Mouse (Mus musculus): ENCODE results near the gene Brpf1.
"Not testable (repeated sequence)": the region's sequence is repeated elsewhere in the genome, so short reads cannot be mapped to it uniquely, and the experiment has no call there.

Brpf1 gene

DNA sequence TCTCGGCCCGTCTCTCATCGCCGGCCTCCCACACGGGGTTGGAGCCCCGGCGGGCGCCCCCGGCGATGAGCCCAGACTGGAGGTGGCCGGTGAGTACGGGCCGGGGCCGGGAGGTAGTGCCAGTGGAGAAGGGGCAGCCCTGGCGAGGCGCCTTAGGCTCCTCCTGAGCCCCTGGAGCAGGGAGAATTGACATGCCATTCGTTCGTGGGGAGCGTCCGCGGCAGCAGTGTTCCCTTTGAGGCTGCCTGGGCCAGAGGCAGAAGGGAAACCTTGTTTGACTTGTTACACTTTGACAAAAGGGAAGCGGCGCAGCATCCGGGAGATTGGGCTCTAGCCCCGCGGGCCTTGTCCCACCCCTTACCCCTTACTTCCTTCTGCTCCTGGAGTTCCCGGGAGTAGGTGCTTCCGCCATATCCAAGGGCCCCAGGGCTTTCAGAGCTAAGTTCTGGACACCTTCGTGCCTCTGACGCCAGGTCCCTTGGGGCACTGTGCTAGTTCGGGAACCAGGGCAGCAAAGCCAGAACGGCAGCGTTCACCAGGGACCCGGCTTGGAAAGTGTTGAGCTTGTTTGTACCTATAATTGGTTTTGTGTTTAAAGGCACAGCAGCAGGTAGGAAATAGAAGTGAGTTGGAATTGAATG lies 664 bp downstream of the Brpf1 start:
- DNase-seq (ENCODE audit: low spot score): no peak

DNA sequence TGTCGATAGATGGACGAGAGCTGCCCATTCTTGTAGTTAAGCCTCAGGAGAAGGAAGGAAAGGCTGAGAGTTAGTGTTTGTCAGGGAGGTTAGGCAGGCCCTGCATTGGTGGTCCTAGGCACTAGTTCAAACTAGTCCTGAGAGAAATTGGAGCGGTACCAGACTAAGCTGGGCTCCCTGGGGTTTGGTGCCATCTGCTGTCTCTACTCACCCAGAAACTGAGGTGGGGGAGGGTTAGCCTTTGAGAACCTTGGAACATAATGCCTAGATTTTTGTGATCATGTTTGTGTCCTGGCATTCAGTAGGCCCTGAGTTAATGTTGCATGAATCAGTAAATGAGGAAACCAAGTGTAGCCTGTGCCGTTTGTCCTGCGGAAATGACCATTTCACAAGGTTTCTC lies 1.2 kb downstream of the Brpf1 start:
- DNase-seq (ENCODE audit: low spot score): no peak

DNA sequence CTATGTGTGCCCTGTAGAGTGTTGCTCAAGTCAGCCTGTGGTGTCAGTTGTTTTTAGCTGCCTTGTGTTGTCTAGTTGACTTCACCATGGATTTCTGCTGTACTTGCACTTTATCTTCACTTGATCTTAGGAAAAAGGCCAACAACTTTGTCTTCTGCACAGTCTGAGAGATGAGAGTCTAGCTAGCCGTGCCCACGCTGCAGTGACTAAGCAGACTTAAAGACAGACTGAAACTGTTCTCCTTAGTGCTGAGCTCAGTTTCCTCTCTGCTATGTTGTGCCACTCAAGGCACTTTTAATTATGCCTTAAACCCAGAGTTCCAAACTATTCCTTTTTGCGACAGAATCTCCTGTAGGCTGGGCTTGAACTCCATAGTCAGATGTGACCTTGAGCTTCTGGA lies 9.0 kb downstream of the Brpf1 start:
- no peak for DNase-seq (ENCODE audit: low spot score)

DNA sequence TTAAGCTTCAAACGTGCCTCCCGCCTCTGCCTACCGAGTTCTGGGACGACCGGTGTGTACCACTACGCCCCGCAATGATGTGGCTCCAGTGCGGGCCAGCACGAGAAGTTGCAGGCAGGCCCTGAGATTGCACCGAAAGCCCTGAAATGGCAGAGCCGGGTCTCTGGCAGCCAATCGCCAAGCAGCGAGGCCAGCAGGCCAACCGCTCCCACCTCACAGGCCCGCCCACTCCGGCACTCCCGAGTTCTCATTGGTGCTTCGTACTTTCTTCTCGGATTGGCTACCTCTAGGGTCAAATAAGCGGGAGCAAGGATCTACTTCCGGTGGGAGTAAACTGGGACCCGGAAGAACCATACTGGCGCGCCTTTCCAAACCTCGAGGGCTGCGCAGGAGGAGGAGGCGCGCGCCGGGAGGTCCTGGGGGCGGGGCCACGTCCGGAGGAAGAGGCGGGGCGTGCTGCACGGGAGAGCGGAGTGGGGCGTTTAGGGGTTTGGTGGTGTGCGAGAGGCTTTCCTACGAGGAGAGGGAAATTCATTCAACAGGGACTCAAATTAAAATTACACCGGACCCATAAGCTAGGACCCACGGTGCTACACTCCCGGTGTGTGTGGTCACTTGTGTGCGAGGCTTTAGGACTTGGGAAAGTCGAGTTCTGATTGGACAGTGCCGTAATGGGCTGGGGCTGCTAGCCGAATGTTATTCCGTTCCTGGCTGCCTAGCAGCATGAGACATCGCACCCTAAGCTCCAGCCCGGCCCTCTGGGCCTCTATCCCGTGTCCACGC lies 19.8 kb downstream of the Brpf1 start, which contains the start of gene Ogg1:
Gene Ogg1 (plus strand): TSS at position 440 of the 783 bp plus-strand sequence.
- peak; percentile 98 for DNase-seq (ENCODE audit: low spot score)

DNA sequence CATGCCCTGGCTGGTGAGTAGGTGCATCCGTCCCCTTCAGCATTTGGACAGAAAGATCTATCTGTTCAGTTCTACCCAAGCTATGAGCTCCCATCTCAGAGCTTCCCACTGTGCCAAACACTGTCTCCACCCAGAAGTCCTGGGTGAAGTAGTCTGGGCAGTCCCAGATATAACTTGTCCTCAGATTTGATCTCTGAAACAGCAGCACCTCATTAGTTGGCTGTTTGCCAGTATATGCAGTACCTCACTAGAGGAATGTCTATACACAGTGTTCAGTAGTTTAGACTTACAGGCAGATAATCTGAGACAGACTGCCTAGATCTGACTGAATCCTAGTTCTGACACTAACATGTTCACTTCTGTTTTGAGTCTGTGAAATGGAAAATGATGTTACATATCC lies 22.5 kb downstream of the Brpf1 start:
- no peak for DNase-seq (ENCODE audit: low spot score)

DNA sequence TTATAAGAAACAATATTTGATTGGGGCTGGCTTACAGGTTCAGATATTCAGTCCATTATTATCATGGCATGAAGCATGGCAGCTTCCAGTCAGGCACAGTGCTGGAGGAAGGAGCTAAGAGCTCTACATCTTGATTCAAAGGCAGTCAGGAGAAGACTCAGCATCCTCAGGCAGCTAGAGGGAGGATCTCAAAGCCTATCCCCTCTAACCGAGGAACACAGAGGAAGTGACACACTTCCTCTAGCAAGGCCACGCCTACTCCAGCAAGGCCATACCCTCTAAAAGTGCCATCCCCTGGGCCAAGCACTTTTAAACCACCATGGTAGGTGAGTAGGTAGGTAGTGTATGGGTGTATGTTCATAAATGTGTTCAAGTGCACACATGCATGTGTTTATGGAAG lies 23.6 kb downstream of the Brpf1 start:
- no peak for DNase-seq (ENCODE audit: low spot score)

DNA sequence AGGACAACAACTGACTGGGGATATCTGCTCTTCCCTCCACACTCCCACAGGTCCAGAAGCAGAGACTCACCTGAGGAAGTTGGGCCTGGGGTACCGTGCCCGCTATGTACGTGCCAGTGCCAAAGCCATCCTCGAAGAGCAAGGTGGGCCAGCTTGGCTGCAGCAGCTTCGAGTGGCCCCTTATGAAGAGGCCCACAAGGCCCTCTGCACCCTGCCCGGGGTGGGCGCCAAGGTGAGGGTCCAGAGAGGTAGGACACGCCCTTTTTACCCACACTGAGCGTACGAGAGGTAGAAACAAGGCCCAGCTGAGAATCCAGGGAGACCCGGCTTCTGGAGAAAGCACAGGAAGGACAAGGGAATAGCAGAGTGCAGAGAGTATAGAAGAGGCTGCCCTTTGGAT lies 24.8 kb downstream of the Brpf1 start:
- no peak for DNase-seq (ENCODE audit: low spot score)

DNA sequence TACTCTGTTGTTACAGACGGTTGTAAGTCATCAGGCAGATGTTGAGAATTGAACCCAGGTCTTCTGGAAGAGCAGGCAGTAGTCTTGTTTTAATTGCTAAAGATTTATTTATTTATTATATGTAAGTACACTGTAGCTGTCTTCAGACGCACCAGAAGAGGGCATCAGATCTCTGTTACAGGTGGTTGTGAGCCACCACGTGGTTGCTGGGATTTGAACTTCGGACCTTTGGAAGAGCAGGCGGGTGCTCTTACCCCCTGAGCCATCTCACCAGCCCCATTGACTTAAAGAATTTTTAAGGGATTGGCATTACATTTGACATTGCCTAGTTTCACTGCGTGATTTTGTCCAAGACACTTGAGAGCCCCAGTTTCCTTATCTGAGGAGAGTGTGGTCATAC lies 25.8 kb downstream of the Brpf1 start:
- not testable (repeated sequence) for DNase-seq (ENCODE audit: low spot score)

DNA sequence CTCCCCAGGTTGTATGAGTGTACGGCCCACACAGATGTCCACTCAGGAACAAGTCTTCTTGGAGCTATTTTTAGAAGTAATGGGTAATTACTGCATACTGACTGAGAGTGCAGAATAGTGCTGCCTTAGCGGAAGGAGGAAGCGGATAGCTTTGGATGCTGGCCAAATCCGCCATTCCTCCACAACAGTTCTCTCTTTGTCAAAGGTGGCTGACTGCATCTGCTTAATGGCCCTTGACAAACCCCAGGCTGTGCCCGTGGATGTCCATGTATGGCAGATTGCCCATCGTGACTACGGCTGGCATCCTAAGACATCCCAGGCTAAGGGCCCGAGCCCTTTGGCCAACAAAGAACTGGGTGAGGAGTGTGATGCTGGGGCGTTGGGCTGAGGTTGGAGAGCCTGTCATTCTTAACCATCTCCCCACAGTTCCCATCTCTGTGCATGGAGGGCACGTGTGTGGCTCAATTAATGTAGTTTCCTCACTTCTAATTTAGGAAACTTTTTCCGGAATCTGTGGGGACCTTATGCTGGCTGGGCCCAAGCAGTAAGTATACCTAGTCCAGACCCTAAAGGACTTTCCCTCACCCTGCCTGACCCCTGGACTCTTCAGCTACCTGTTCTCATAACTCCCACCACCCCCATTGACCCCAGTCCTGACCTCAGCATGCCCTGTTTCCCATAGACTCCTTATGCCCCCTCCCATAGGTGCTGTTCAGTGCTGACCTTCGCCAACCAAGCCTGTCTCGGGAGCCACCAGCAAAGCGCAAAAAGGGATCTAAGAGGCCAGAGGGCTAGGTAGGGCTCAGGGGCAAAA lies 26.4 kb downstream of the Brpf1 start:
- DNase-seq (ENCODE audit: low spot score): peak; percentile 74

DNA sequence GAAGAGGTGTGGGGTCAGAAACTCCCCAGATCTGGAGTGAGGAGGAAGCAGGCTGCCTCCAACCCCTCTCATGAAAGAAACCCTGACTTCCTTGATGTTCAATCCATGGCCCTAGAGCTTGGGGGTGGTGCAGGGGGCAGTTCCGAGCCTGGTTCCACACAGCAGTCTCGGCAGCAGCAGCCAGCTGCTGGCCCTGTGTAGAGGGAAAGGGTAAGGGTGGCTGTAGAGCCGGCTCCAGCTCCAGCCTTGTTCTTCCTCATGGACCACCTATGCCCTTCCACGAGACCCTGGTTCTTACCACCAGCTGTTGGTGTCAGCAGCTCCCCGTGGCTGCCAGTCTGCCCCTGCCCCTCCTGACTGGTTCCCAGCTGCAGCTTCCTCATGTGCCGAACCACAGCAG lies 27.3 kb downstream of the Brpf1 start:
- DNase-seq (ENCODE audit: low spot score): no peak

DNA sequence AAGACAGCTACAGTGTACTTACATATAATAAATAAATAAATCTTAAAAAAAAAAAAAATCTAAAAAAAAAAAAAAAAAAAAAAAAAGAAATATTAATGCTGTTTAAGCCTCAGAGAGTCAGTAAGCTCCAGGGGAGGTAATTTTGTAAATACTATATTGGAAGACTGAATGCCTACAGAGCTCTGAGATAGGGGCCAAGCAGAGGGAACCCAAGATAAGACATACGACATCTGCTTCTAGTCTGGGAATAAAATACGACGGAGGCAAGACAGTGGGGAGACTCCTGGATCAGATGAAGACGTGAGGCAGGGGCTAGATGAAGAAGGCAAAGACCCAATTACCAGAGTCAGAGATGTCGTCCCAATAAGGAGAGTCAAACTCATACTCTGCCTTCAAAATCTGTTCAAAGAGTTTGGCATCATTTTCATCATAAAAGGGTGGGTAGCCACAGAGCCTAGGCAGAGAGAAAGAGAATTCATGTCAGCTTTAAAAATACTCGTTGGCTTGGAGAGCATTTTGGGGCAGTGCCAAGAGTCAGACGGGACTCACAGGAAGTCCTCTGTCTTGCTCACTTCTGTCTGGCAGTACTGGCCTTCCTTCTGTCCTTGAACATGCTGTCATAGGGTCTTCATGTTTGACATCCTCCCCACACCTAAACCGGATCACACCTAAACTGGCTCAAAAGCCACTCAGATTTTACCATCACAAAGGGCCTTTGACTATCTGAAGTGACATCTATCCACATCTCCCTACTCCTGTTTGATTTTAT lies 30.1 kb downstream of the Brpf1 start:
- DNase-seq (ENCODE audit: low spot score): no peak

DNA sequence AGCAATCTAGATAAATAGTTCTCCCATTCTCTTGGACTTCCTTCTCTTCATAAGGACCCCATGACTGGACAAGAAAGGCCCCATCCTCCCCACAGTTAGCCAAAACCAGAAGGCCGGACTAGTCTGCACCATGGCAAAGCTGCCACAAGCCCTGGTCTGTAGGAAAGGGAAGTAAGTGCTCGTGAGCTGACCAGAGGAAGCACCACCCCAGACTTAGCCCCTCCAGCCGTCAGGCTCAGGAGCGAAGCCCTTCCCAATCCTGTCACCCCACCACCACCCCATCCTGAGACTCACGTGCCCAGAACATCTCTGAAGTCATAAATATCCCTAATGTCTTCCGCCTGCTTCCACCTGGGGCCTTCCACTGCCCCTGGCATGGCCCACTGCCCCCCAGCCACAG lies 34.6 kb downstream of the Brpf1 start:
- DNase-seq (ENCODE audit: low spot score): no peak

DNA sequence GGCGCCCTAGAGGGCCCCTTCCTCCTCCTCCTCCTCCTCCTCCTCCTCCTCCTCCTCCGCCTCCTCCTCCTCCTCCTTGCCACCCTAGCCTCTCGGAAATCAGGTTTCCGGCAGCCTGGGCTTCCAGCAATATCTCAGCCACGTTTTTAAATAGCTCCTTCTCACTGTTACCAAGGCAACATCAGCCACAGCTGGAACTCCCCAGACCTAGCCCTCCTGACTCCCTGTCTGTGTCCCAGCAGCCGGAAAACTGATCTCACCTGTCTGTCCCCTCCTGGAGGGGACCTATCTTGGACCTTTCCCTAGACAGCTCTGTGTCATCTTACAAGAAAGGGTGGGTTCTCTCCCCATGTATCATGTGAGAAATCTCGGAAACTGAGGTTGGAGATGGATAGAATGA lies 35.4 kb downstream of the Brpf1 start:
- DNase-seq (ENCODE audit: low spot score): no peak

DNA sequence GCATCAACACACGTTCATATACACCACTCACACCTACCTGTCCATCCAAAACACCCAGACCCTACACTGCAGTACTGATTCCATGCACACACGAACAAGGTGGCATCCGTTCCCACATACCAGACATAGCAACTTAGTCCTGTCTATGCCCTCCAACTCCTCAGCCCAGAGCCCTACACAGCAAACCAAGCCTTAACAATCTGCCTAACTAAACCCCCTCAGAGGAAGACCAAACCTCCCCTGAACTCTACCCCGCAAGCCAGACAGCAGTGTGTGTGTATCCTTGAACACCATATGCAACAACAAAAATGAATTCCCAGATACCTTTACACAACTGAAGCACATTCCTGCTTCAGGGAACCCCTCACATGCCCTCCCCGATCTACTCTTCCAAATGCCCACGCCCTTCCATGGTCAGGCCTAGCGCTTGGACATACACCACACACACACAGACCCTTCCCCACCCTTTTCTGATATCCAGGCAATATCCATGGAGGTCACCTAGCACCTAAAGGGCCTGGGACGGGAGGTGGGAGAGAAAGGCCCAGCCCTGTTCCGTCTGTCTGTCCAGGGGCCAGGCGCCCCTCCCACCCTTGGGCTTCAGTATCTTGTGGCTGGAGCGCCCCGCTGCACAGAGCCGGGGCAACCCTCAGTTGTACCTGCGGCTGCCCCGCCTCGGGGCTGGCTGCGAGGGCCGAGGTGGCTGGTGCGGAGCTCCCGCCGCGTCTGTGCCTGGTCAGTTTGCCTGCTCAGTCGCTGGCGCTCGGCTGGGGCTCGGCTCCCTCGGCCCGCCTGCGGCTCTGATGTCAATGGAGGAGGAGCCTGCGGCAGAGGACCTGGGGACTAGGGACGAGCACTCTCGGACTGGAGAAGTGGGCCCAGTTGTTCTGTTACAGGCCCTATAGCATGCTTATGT lies 36.5 kb downstream of the Brpf1 start, which contains the start of gene Camk1:
Gene Camk1 (minus strand): TSS at position 808 of the 916 bp plus-strand sequence.
- peak; percentile 78 for DNase-seq (ENCODE audit: low spot score)

DNA sequence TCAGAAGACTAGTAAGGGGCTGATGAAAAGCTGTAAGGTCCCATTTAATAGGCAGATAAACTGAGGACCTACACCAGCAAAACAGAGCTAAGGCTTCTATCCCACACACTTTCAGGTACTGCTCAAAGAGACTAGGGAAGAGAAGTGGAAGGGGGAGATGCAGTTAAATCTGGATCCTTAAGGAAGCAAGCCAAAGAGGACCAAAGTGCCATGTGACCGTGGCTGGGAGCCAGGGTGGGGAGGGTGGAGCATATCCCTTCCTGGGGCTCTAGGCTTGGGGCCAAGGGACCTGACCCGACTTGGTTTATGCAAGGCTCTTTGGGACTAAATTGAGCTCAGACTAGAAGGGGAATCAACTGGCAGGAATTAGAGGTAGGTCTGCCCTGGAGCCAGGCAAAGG lies 37.4 kb downstream of the Brpf1 start:
- peak; percentile 78 for DNase-seq (ENCODE audit: low spot score)

DNA sequence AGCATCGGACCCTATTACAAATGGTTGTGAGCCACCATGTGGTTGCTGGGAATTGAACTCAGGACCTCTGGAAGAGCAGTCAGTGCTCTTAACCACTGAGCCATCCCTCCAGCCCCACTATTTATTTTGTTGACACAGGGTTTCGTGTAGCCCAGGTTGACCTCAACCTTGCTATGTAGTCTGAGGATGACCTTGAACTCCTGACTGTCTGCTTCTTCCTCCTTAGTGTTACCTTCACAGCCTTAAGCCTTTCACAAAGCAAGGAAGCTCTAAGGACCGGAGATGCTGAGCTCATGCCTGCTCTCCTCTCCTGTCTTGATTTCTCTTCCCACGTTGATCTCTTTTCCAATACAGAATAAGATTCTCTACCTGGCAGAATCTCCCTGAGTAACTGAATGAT lies 40.0 kb downstream of the Brpf1 start:
- no peak for DNase-seq (ENCODE audit: low spot score)

DNA sequence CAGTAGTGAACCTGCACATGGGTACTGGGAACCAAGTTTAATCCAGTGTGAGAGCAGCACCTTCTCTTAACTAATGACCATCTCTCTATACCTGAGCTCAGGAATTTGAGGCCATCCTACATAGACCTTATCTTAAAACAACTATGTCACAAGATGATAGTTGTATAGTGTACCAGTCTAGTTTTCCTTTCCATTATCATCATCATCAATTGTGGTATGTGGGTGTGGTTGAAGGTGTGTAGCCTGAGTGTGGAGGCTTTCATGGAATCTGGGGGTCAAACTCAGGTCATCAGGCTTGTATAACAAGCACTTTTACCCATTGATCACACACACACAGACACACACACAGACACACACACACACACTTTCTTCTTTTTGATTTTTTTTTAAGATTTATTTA lies 43.6 kb downstream of the Brpf1 start:
- DNase-seq (ENCODE audit: low spot score): no peak

DNA sequence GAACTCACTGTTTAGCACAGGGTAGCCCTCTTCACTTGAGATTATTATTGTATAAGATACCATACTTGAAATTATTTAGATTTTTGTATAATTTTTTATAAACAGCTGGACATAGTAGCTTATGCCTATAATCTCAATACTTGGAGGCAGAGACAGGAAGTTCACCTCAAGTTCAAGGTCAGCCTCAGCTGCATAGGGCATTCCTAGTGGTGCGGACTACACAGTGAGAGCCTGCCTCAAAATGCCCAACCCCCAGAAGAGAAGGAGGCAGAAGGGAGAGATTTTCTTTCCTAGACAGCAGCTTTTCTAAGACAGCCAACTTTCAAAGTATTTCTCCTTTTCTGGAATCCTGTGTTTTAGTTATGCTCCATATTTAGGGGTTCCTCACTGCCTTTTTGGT lies 44.2 kb downstream of the Brpf1 start:
- DNase-seq (ENCODE audit: low spot score): no peak

DNA sequence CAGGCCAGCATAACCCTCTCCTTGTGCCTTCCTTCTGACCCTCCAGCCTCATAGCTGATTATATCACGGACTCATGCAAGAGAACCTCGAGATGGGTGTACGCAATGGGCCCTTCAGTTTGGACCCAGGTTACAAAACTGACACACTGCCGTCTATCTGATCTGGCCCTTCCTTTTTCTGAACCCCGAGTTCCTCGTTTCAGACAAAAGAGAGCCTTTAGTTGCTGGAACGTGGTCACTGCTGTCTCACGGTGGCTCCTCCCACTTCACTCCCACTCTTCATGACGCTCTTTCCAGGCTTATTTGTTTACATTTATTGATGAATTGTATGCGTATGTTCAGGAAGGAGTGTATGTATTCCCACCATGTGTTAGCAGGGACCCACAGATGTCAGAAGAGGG lies 44.7 kb downstream of the Brpf1 start:
- no peak for DNase-seq (ENCODE audit: low spot score)

DNA sequence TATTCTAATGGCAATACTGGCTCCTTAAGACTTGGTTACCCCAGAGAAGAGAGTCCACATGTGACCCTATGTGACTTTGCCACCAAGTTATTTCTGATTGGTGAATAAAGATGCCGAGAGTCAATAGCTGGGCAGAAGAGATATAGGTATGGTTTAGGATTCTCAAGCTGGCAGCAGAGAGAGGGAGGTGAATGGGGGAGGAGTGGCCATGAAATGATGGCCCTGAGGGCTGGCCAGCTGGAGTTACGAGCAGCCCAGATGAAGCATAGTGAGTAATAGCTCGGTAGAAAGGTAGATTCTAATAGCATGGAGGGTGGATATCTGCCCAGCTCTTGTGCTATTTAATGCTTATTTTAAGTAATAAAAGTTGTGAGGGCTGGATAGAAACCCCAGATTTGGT lies 45.9 kb downstream of the Brpf1 start:
- no peak for DNase-seq (ENCODE audit: low spot score)

DNA sequence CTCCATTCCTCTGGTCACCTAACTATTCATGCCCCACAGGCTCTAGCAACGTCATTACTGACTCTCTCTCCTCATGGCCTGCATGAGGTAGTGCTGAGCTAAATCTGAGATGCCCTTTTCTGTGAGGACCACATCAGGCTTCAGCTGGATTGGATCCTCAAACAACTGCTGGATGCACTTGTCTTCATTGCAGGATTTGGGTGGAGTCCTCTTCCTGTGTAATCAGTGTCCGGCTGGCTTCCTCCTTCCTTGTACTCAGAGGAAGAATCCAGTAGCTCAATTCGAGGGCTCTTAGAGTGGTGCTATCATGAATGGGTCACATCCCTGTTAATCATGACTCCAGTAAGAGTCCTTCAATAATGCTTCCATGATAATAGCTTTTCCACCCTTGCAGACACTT lies 46.8 kb downstream of the Brpf1 start:
- no peak for DNase-seq (ENCODE audit: low spot score)
